Mouse (Mus musculus) common myeloid progenitor, adult 5-6 weeks (primary cell): ENCODE results near the gene Cela3a. TPM values are rescaled to one million over a fixed set of nuclear protein-coding genes. Genes with fewer than 3 reads are reported as not detected.

Source experiments
- ATAC-seq: replicated peaks from 2 replicates; pipeline ENCODE4 v1.8.0; 2016; ENCODE audit warnings: low read depth, mild to moderate bottlenecking, moderate TSS enrichment, inconsistent platforms; ENCODE audit not compliant: poor library complexity, severe bottlenecking
- total RNA-seq: library from RNA; stranded (forward); fragments of 200-1000, 187-1606 nt; gene quantifications from 2 replicates; pipeline ENCODE4 v1.2.3, GENCODE M21; 2017

Cela3a gene
- total RNA-seq, 1 experiment from 2014 or later = not detected

DNA sequence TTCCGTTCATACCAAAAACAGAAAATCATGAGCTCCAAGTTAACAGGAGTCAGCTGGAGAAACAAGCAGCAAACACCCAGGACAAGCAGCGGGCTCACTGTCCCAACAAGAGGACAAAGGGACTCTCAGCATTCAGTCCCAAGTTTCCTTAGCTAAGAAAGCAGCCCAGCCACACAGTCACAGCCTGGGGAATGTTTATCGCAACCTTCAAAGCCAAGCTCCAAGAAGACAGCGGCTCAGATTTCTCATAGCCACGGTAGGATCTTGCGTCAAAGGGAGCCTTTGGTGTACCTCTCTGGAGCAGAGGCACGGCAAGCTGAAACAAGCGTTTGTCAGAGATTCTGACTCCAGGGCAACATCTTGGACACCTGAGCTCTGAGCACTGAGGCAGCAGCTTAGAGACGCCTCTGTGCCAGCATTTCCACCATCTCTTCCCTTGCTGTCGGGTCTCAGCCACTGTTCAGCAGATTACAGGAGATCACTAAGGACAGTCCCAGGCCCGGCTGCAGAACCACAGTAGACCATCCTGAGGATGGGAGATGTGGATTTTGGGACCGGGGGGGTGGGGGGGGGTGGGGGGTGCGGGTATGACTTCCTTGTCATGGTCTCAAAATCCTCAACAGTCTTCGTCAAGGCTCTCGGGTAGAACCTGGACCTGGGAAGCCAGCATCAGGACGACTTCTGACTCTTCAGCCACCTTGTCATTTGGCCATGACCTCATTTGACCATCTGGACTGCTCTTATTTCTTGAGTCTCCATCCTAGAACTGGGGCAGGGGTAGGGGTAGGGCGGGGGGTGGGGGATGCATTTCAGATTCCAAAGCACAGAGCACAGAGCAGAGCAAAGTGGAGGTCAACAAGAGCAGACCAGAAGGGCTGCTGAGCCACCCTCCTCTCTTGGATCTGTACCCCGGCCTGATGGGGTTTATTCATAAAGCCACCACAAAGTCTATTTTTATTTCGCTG lies 34.0 kb downstream of the Cela3a start:
- no peak for ATAC-seq

DNA sequence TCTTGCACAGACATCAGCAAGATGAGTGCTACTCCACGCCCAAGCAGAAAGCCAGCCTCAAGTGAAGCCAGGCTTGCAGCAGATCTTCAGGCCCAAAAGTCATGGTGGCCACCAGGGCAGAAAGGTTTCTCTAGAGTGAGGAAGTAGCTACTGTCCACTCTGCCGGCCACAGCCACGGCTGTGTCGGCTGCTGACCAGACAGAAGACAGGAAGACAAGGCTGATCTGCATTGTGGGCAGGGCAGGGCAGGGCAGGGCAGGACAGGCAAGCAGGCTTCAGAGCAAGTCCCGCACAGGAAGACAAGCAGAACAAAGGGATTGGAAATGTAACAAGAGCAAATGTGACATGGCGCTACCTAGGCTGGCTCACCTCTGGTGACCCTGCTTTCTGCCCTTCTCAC lies 35.9 kb downstream of the Cela3a start:
- ATAC-seq = 0 out of 2 replicates have a peak, but pooled peaks have one; percentile 22

DNA sequence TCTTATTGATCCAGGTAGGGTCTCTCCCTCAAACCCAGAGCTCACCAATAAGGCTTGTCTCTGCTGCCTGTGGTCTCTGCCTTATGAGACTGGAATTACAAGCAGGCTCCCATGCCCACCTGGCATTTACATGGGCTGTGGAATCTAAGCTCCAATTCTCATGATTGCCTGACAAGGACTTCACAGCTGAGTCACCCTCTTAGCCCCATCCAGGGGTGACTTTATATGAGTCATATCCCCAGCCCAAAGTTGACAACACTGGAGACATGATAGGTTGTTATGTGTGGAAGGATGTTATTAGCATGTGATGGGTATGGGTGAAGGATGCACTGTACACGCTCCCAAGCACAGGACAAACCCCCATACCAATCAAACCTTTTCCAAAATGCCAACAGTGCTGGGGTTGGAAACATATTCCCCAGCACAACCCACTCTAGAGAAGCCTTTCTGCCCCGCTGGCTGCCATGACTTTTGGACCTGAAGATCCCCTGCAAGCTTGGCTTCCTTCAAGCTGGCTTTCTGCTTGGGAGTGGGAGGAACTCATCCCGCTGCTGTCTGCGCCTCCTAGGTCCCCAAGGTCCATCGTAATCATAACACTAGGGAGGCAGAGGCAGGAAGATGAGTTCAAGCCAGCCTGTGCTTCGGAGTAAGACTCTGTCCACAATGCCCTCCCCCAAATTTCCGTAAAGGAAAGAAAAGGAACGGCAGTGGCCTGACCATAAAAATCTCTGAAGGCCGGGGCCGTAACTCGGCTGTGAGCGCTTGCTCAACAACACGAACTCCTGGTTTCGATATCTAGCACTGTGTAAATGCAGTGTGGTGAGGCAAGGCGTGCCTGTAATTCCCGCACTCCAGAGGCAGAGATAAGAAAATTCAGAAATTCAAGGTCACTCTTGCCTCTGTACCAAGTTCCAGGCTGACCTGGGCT lies 37.7 kb downstream of the Cela3a start:
- no peak for ATAC-seq

DNA sequence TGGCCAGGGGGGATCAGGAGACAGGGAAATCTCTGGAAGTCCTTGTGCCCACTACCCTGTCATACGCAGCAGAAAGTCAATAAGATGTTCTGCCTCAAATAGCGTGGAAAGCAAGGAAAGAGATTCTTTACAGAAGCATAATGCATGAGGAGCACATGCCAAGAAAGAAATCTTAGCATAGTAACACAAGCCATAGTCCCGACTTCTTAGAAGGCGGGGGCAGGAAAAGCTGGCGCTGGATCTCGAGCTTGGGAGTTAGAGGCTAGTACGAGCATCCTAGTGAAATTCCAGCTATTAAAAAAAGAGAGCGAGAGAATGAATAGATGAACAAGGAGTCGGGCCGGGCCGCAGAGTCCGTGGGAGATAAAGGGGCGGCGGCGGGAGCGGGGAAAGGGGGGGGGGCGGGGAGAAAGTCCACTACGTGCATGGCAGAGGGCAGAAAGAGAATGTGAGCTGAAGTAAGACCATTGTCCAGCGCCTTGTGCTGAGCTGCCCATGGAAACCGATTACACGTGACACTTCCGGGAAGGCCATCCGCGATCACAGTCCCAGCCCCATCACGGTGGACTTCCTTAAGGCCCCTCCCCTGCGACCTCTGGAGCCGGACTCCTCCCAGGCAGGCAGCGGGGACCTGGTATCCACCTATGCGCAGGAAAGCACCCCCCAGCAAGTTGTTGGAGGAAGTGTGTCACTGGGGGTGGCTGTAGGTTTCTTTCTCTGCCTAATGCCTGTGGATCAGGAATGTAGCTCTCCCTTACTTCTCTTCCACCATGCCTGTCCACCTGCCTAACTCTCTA lies 39.4 kb downstream of the Cela3a start:
- ATAC-seq = 0 out of 2 replicates have a peak, but pooled peaks have one; percentile 16

GRCm38 (mm10) chr4:137368198-137368597 lies 41.4 kb downstream of the Cela3a start:
- ATAC-seq = peak; percentile 3; the same call in 1 of the 2 replicates

- ATAC-seq = peak; percentile 83
Measured at GRCm38 (mm10) chr4:137367275-137368088, 42.1 kb downstream of the Cela3a start.

GRCm38 (mm10) chr4:137366097-137366496 lies 43.5 kb downstream of the Cela3a start:
- no peak for ATAC-seq

GRCm38 (mm10) chr4:137365356-137366062 lies 44.1 kb downstream of the Cela3a start:
- ATAC-seq = peak; percentile 54

DNA sequence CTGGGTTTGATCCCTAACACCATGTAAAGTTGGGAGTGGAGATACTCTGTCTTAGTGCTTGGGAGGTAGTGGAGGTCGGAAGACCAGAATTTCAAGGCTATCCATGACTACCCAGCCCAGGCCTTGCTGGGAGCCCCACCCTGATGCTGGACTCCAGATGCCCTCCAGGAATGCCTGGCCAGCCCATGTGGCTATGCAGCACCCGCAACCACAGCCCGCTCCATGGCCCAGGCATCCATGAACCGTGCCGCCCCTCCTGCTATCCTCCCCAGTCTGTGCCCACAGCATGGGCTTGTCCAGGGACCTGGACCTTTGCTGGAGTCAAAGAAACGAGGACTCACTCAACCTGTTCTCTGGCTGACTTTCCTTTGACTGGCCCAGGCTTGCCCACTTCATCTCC lies 44.8 kb downstream of the Cela3a start:
- ATAC-seq = no peak

- ATAC-seq = no peak
Measured at GRCm38 (mm10) chr4:137360996-137361395, 48.6 kb downstream of the Cela3a start.

DNA sequence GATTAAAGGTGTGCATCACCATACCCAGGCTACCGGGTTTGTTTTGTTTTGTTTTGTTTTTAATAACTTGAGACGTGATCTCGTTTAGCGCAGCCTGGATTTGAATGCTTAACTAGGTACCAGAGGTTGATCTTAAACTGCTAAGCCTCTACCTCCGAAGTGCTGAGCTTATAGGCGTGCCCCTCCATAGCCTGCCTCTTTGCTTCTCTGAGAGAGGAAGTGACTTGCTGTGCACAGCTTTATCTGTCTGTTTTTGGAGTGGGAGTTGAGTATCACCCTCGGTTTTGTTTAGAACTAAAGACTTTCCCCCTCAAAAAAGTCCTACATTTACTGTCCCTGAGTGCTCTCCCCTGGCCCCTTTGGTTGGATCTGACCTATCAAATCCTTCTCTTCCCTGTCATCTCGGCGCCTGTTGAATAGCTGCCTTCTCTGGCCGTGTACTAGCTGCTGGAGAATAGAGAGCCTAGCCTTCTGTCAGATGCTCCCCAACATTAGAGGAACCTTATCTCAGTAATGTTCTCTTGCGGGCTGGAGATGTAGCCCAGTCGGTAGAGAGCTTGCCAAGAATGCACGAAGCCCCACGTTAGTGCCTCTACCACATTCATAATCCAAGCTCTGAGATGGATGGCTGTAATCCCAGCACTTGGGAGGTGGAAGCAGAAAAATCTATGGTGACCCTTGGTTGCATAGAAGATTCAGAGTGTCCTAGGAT lies 51.1 kb downstream of the Cela3a start:
- peak; percentile 61 for ATAC-seq

- peak; percentile 95 for ATAC-seq
Measured at GRCm38 (mm10) chr4:137357517-137358254, 51.9 kb downstream of the Cela3a start, which contains the start of gene Cdc42. Gene Cdc42 (minus strand): TSS chr4:137357720.

DNA sequence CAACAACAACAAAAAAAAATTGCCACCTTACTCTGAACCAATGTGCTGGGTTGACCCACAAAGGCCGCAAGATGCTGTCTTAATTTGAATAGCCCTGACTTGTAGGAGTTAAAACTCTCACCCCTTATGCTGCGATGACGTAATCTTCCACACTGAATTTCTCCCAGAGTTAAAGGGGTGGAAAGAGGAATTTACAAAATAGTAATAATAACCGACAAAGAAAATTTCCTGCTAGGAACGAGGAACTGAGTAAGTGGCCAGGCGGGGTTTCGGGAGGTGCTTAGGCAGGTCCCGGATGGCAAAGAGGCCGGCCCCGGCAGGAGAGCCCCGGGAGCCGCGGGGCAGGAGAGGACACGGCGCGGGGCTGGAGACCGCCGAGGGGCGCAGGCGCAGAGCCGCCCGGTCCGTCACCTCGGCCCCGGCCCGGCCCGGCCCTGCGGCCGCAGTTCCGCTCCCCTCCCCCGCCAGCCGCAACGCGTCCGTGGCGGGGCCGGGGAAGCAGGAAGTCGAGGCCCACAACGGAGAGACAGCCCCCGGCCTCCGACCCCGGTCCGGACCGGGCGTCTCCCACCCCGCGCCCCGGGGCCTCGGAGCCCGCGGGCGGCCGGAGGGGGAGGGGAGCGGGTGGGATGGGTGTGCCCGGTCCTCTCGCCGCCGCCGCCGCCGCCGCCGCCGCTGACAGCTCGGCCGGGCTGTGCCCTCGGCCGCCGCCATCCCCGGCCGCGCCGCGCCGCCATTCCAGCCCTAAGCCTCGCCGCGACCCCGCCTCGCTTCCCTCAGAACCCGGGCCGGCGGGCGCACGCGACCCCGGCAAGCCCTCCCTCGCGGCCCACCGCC lies 52.7 kb downstream of the Cela3a start:
- ATAC-seq = peak; percentile 32
